In the genomic region with DNA sequence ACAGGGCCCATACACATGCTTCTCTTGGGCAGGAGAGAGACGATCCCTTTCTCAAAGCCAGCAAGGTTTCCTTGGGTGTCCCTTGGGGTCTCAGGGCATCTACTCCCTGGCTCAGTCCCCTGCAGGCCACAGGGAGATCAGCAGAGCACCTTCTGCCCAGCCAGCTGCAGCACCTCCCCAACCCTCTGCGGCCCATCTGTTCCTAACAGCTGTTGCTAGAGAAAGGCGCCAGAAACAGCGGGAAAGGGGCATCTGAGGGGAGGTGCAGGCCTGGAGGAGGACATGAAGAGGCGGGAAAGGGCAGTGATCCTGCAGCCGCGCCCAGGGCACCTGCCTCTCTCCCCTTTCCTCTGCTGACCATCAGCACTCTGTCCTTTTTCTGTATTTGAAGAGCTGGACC, we compare ENCODE assay signal across 22 mouse cellular contexts. TPM values are rescaled to one million over a fixed set of nuclear protein-coding genes. Genes with fewer than 3 reads are reported as not detected.
"Had no signal": no experiment of that assay in that cellular context is flagged by ENCODE, and none has a peak within 500 bp of the region (broad histone marks: within the 10 kb centered on the region; RNA-seq: fewer than 3 reads in every experiment).

No protein-coding gene starts in this region.

- H3K4me2 ChIP-seq: limb, embryonic 12.5 days; liver, embryonic 13.5 days; lung, embryonic 15.5 days; midbrain, embryonic 13.5 days; neural tube, embryonic 15.5 days had no signal

- DNase-seq: kidney, adult 9 months; kidney, postnatal 36 days; liver; liver, embryonic 13.5 days; liver, postnatal 0 days; lung, postnatal 14 days; right cerebral cortex, adult 18-20 months; right cerebral cortex, postnatal 25 days; thymus, postnatal 36 days had no signal

- H3K4me1 ChIP-seq: limb, embryonic 12.5 days; liver, embryonic 13.5 days; lung, embryonic 15.5 days; neural tube, embryonic 15.5 days had no signal

- H3K9me3 ChIP-seq: limb, embryonic 12.5 days; liver, embryonic 13.5 days; lung, embryonic 15.5 days; megakaryocyte, embryonic 14.5 days; midbrain, embryonic 13.5 days; neural tube, embryonic 15.5 days had no signal

- H3K27ac ChIP-seq: kidney, postnatal 0 days; limb, embryonic 12.5 days; liver, embryonic 13.5 days; lung, embryonic 15.5 days; macrophage; midbrain, embryonic 13.5 days; neural tube, embryonic 15.5 days had no signal

- ATAC-seq: liver, postnatal 0 days; midbrain, embryonic 13.5 days had no signal

- H3K27me3 ChIP-seq: lung, embryonic 15.5 days had no signal

- H3K4me3 ChIP-seq: limb, embryonic 12.5 days; liver, embryonic 13.5 days; lung, embryonic 15.5 days; megakaryocyte, embryonic 14.5 days; midbrain, embryonic 13.5 days; myocyte; neural tube, embryonic 15.5 days had no signal

- H3K9ac ChIP-seq: limb, embryonic 12.5 days; liver, embryonic 13.5 days; liver, postnatal 0 days; lung, embryonic 15.5 days; midbrain, embryonic 13.5 days; neural tube, embryonic 15.5 days had no signal

- H3K36me3 ChIP-seq: limb, embryonic 12.5 days; liver, embryonic 13.5 days; lung, embryonic 15.5 days; midbrain, embryonic 13.5 days; neural tube, embryonic 15.5 days had no signal

RNA-seq across cellular contexts. Expression of a gene that starts 40.6 kb away (rescaled TPM):
- polyA plus RNA-seq: liver, embryonic 13.5 days; liver, postnatal 0 days; macrophage; myocyte had no signal

RNA-seq across cellular contexts. Expression of a gene that starts 56.9 kb away (rescaled TPM):
- total RNA-seq: left cerebral cortex, postnatal 25 days had no signal
- polyA plus RNA-seq: limb, embryonic 12.5 days; liver, embryonic 13.5 days; liver, postnatal 0 days; lung, embryonic 15.5 days; macrophage; midbrain, embryonic 13.5 days; myocyte; neural tube, embryonic 11.5 days; neural tube, embryonic 15.5 days; small intestine, adult 2 months; stomach, embryonic 16.5 days; thymus, postnatal 0 days had no signal
